Mouse (Mus musculus) lung, embryonic 14.5 days (tissue): Measurements from ENCODE around the gene Plekha1. TPM values are rescaled to one million over a fixed set of nuclear protein-coding genes. Genes with fewer than 3 reads are reported as not detected.
A peak's percentile ranks its signal among the peaks of the same experiment; 100 is the strongest.

ENCODE experiments used
- ATAC-seq: fragments of 200-750 bp; cut with Nextera tagmentation; 2 replicates; pipeline ENCODE4 v1.8.0; 2017; ENCODE audit warnings: mild to moderate bottlenecking, moderate TSS enrichment, moderate library complexity; ENCODE audit not compliant: insufficient read depth
- DNase-seq: peaks from one replicate; pipeline ENCODE4 v3.0.0-alpha.2; 2015
- H3K27ac ChIP-seq: fragments of 300-500 bp; sonication (generic); 2 replicates; pipeline ENCODE4 v1.5.1; 2014; ENCODE audit warnings: low read depth, mild to moderate bottlenecking, moderate library complexity
- H3K27me3 ChIP-seq: fragments of 300-500 bp; sonication (generic); 2 replicates; pipeline ENCODE4 v1.6.1; 2014; ENCODE audit warnings: low read length, control low read depth; ENCODE audit not compliant: insufficient read depth
- H3K36me3 ChIP-seq: fragments of 300-500 bp; sonication (generic); 2 replicates; pipeline ENCODE4 v1.6.1; 2014; ENCODE audit warnings: control low read depth; ENCODE audit not compliant: insufficient read depth
- H3K4me1 ChIP-seq: fragments of 300-500 bp; sonication (generic); 2 replicates; pipeline ENCODE4 v1.6.1; 2014; ENCODE audit warnings: antibody characterized with exemption, control low read depth; ENCODE audit not compliant: insufficient read depth
- H3K4me2 ChIP-seq: fragments of 300-500 bp; sonication (generic); 2 replicates; pipeline ENCODE4 v1.6.1; 2014; ENCODE audit warnings: mild to moderate bottlenecking
- H3K4me3 ChIP-seq: fragments of 300-500 bp; sonication (generic); 2 replicates; pipeline ENCODE4 v1.5.1; 2014; ENCODE audit warnings: low read depth, low read length
- H3K9ac ChIP-seq: fragments of 300-500 bp; sonication (generic); 2 replicates; pipeline ENCODE4 v1.6.1; 2014
- H3K9me3 ChIP-seq: fragments of 300-500 bp; sonication (generic); 2 replicates; pipeline ENCODE4 v1.6.1; 2016; ENCODE audit warnings: low read depth, low read length, control low read depth
- CTCF ChIP-seq: IDR thresholded peaks from 2 replicates; pipeline ENCODE4 v1.5.1; 2016; ENCODE audit warnings: antibody characterized with exemption, low read depth
- WGBS: fragments of 180-500 bp; shearing (Covaris S2); extraction: QIAGEN DNeasy Blood & Tissue Kit; methylation state at CpG from one replicate; pipeline ENCODE4 v1.1.7; 2014; 5-methylcytosine and 5-hydroxymethylcytosine counted together
- polyA plus RNA-seq: library from polyadenylated mRNA; unstranded; fragments of >200 nt; fragmentation: Nextera tagmentation; extraction: Ambion mirVana; gene quantifications from 2 replicates; pipeline ENCODE4 v1.2.1, GENCODE M21; 2014

The Plekha1 gene
- polyA plus RNA-seq, 1 experiment from 2014 or later: 56.2 TPM

DNA sequence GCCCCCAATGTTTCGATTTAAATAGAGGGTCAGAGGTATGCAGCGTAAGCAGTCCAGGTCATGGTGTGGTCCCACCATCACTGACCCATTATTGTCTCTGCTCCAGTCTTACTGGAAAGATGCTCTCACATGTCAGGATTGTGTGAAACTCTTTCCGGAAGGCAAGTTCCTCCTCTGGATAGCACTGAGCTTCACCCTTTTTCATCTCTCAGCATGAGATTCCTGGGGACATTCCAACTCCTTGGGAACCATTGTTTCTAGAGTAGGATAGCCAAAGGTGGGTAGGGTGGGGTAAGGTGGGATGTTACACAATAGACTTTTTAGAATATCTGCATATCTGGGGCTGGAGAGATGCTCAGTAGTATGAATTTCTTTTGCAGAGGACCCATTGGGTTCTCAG, 80.2 kb downstream of the Plekha1 start:
- no peak overlapping the region for H3K4me2 ChIP-seq
- WGBS: 88% methylated on average over 3 of the region's 3 CpGs
- TF ChIP-seq CTCF: no peak
- DNase-seq (no peak), ATAC-seq (no peak)
- no peak overlapping the region for H3K27ac ChIP-seq
- no peaks in the 10 kb centered on the region for H3K36me3 ChIP-seq
- H3K4me3 ChIP-seq: no peak overlapping the region
- H3K9me3 ChIP-seq: no peaks in the 10 kb centered on the region
- peaks cover 8% of the 10 kb centered on the region for H3K4me1 ChIP-seq
- no peak overlapping the region for H3K9ac ChIP-seq
- no peaks in the 10 kb centered on the region for H3K27me3 ChIP-seq

DNA sequence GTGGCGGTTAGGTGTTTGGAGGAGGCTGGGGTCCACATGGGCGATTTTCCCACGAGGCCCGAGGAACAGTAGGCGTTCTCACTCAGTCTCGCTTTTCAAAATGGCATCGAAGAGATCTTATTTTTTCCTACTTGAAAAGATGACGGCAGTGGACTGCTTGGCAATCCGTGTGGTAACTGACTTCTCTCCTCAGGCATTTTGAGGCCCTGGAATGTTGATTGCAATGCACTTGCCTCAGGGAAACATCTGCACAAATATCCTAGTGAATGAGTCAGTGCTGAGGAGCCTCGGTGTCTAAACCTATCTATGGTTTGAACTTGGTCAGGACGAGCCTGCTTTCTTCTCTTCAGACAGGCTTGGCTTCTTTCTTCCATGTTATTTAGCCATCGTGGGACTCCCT, 80.7 kb downstream of the Plekha1 start:
- TF ChIP-seq CTCF: no peak
- Histone ChIP-seq H3K27ac (no peak overlapping the region), H3K9ac (no peak overlapping the region), H3K4me3 (no peak overlapping the region), H3K4me1 (peaks cover 8% of the 10 kb centered on the region), H3K27me3 (no peaks in the 10 kb centered on the region), H3K4me2 (no peak overlapping the region), H3K36me3 (no peaks in the 10 kb centered on the region), H3K9me3 (no peaks in the 10 kb centered on the region)
- 89% methylated on average over 12 of the region's 12 CpGs for WGBS
- ATAC-seq (no peak), DNase-seq (no peak)

DNA sequence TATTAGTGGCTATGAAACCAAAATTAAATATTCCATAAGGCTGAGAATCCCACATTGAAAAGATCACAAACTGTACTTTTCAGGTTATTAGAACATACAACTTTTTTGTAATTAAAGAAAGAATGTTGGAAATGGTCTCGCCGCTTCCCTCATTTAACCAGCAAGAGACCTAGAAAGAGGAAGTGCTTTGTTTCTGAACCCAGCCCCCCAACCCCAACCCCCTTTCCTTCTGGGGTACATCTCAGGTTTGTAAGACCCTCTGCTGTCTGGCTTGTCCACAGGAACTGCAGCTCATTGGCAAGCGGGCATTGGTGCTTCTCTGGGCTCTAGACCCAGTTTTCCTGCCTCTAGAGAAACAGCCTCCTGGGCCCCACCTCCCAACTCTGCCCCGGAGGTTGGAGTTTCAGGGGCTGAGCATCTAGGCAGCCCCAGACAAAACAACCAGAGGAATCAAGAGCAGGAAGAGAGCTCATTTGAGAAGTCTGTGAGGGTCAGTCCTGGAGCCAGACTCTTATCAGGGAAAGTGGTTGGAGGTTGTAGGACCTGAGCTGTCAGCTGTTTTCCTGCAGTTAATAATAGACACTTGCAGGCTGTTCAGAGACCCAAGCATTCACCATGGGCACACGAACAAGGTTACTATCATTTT, 83.1 kb downstream of the Plekha1 start:
- Histone ChIP-seq H3K9me3 (no peaks in the 10 kb centered on the region), H3K36me3 (no peaks in the 10 kb centered on the region), H3K4me3 (no peak overlapping the region), H3K4me2 (peak overlapping the region; percentile 31; the same call in 1 of the 2 replicates), H3K27ac (peak overlapping the region; percentile 54; the same call in 1 of the 2 replicates), H3K9ac (no peak overlapping the region; the same call in 1 of the 2 replicates), H3K4me1 (peaks cover 8% of the 10 kb centered on the region), H3K27me3 (no peaks in the 10 kb centered on the region)
- ATAC-seq: peak; percentile 61
- 48% methylated on average over 5 of the region's 5 CpGs for WGBS
- no peak for DNase-seq
- TF ChIP-seq CTCF: no peak

GRCm38 (mm10) chr7:130949331-130949751, 83.8 kb downstream of the Plekha1 start:
- H3K9ac ChIP-seq: no peak overlapping the region
- peak overlapping the region; percentile 50; the same call in 1 of the 2 replicates for H3K27ac ChIP-seq
- ATAC-seq: peak; percentile 82
- 31% methylated on average over 8 of the region's 8 CpGs for WGBS
- DNase-seq: peak; percentile 70
- H3K4me3 ChIP-seq: no peak overlapping the region
- no peaks in the 10 kb centered on the region for H3K27me3 ChIP-seq
- peaks cover 8% of the 10 kb centered on the region for H3K4me1 ChIP-seq
- H3K36me3 ChIP-seq: no peaks in the 10 kb centered on the region
- H3K9me3 ChIP-seq: no peaks in the 10 kb centered on the region
- H3K4me2 ChIP-seq: peak overlapping the region; percentile 31; the same call in 1 of the 2 replicates
- no peak for TF ChIP-seq CTCF

DNA sequence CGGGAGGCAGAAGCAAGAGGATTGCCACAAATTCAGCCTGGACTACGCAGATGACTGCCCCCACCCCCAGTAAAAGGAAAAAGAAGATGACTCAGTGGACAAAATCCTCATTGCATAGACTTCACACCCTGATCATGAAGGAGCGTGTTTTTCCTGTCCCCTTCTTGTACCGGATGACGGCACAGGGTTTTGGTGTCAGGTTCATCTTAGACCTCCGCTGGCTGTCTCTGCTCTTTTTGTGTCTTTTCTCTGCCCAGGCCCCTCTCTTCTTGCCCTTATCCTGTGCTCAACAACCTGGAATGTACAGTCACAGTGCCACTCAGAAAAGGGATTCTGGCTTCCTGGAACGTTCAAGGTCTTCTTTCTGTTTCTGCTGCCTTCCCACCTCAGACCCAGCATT, 84.9 kb downstream of the Plekha1 start:
- Histone ChIP-seq H3K4me3 (no peak overlapping the region), H3K4me2 (no peak overlapping the region), H3K4me1 (peaks cover 8% of the 10 kb centered on the region), H3K9me3 (no peaks in the 10 kb centered on the region), H3K9ac (no peak overlapping the region), H3K27ac (no peak overlapping the region), H3K36me3 (no peaks in the 10 kb centered on the region), H3K27me3 (no peaks in the 10 kb centered on the region)
- no peak for TF ChIP-seq CTCF
- DNase-seq (no peak), ATAC-seq (no peak)
- WGBS: 92% methylated on average over 7 of the region's 7 CpGs

GRCm38 (mm10) chr7:130951004-130951403, 85.4 kb downstream of the Plekha1 start:
- no peaks in the 10 kb centered on the region for H3K27me3 ChIP-seq
- H3K4me3 ChIP-seq: no peak overlapping the region
- H3K4me2 ChIP-seq: no peak overlapping the region
- ATAC-seq (no peak), DNase-seq (no peak)
- H3K27ac ChIP-seq: no peak overlapping the region
- no peak for TF ChIP-seq CTCF
- H3K4me1 ChIP-seq: peaks cover 8% of the 10 kb centered on the region
- WGBS: 83% methylated on average over 5 of the region's 5 CpGs
- no peaks in the 10 kb centered on the region for H3K9me3 ChIP-seq
- no peaks in the 10 kb centered on the region for H3K36me3 ChIP-seq
- no peak overlapping the region for H3K9ac ChIP-seq

DNA sequence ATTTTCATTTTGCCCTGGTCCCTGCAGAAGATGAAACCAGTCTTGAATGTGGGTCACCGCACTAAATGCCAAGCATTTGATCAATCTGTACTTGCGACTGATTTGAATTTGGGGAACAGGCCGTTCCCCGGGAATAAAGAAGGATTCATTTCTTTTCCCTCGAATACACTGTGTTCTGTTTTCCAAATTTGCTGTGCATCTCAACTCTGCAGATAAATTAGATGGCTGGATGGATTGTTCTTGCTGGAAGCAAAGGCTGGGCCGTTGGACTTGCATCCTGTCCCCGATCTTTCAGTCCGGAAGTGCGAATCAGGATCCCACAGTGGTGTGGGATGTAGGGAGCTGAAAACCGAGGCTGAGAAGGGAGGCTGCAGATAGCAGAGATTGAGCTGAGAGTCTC, 87.8 kb downstream of the Plekha1 start:
- Histone ChIP-seq H3K4me2 (no peak overlapping the region), H3K36me3 (no peaks in the 10 kb centered on the region), H3K9ac (no peak overlapping the region), H3K4me3 (no peak overlapping the region), H3K27me3 (no peaks in the 10 kb centered on the region), H3K27ac (no peak overlapping the region), H3K9me3 (no peaks in the 10 kb centered on the region), H3K4me1 (peaks cover 8% of the 10 kb centered on the region)
- DNase-seq (no peak), ATAC-seq (no peak)
- WGBS: 86% methylated on average over 10 of the region's 10 CpGs
- no peak for TF ChIP-seq CTCF
